Mouse (Mus musculus) spleen, embryonic (tissue): ENCODE results near the gene Tbl1xr1.

ENCODE experiments used
- CTCF ChIA-PET: fragments of 350-600 bp; sonication (Branson Sonifier 250); formaldehyde crosslinking; loops from one replicate; lab custom pipeline; 2022; lab: Charles Lee

Gene Tbl1xr1

DNA sequence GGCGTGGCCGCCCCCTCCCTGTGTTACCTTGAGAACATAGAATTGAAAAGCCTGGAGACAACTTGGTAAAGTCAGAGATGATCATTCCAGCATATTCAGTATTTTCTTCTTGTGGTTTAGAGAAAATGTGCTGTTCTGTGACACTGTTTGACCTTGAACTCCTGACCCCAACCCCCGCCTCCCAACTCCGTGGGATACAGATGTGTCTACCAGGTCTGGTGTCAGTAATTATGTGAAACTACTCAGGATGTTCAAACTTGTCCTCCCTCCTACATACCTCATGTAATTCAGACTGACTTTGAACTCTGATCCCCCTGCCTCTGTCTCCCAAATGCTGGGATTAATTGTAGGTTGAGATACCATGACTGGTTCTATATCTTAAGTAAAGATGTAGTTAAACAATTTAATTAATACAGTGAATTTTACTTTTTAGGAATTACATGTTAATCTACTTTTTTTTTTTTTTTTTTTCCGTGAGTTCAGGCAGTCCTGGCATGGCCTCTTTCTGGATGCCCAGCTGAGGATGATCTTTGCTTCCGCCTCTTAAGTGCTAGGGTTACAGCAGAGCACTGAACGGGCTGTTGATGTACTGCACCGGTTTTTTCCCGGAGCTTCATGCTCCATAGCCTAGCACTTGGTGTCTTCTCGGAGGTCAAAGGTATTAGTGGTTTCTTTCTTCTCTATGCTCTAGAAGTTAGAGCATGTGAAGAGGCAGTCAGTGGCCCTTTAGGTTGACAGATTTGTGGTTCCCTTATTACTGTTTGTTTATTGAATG lies 8.0 kb downstream of the Tbl1xr1 start:
- CTCF ChIA-PET: interaction anchor here (0.6 kb wide), 1 partner anchor 1259 kb away, joined by 3 read pairs; no protein-coding TSS in a partner anchor

- CTCF ChIA-PET: interaction anchor here (1.1 kb wide), 1 partner anchor 52 kb away, joined by 4 read pairs; no protein-coding TSS in a partner anchor
Measured at GRCm38 (mm10) chr3:22089825-22090224, 13.4 kb downstream of the Tbl1xr1 start.

GRCm38 (mm10) chr3:22090431-22091265 lies 14.2 kb downstream of the Tbl1xr1 start:
- CTCF ChIA-PET: no interaction called here

DNA sequence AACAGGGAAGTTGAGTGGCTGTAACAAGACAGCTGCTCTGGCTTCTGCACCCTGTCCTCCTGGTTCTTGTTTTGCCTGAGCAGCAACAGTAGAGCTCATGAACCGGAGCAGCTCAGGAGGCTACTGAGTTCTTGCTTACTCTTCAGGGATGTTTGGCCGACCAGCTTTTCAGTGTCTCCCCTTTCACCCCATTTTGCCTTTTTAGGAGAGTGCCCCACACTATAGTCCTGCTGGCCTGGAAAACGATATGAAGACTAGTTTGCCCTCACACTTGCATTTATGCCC lies 14.8 kb downstream of the Tbl1xr1 start:
- CTCF ChIA-PET: no interaction called here

DNA sequence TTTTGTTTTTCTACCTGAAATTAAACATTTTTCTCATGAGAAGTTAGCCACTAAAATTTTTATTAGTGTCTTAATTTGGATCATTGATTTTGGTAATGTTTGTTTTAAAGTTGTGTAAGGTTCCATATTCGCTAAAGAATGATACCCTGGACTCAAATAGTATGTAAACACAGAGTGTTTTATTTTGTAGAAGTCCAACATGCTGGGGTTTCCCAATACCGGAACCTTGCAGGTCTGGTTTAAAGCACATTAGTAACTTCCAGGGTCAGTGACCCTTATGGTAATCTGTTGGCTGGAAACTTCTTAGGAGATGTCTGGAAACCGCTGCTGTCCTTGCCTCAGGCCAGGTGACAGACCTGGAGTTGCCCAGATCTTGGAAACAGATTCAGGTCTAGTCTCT lies 15.2 kb downstream of the Tbl1xr1 start:
- CTCF ChIA-PET: no interaction called here

DNA sequence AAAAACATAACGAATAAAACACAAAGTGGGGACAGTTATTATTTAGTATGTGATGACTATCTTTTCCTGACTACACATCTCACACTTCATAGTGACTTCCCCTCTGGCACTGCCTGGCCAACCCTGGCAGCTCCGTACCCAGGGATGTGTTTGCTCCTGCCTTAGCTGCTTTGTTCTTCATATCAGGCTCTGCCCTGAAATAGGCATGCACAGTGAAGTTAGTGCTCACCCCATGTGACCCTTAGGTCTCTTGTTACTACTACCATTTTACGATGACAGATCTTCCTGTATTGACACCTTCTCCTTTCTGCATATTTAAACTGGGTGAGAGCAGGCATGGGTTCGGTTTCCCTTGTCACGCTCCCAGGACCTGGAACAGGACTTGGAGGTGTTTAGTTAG lies 16.3 kb downstream of the Tbl1xr1 start:
- CTCF ChIA-PET: no interaction called here

GRCm38 (mm10) chr3:22103986-22104515 lies 27.6 kb downstream of the Tbl1xr1 start:
- CTCF ChIA-PET: no interaction called here

GRCm38 (mm10) chr3:22105471-22105870 lies 29.0 kb downstream of the Tbl1xr1 start:
- CTCF ChIA-PET: no interaction called here

- CTCF ChIA-PET: no interaction called here
Measured at GRCm38 (mm10) chr3:22108013-22108412, 31.6 kb downstream of the Tbl1xr1 start.

- CTCF ChIA-PET: no interaction called here
Measured at GRCm38 (mm10) chr3:22109651-22110050, 33.2 kb downstream of the Tbl1xr1 start.

DNA sequence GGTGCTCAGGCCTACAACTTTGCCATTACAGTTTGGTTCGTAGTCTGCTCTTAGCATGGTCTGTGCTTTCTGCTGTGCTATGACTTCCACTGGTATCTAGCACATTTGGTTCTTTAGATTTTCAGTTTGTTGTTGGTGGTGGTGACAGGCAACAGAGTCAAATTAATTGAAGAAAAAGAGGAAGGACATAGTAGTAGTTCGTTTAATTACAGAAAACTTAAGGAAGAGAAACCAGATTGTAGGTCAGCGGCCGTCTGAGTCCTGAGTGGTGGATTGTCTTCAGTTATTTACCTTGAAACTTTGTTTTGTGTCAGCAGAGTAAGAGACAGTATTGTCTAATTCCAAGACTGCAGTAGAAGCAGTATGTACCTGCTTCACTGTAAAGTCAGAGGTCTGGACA lies 37.3 kb downstream of the Tbl1xr1 start:
- CTCF ChIA-PET: no interaction called here

DNA sequence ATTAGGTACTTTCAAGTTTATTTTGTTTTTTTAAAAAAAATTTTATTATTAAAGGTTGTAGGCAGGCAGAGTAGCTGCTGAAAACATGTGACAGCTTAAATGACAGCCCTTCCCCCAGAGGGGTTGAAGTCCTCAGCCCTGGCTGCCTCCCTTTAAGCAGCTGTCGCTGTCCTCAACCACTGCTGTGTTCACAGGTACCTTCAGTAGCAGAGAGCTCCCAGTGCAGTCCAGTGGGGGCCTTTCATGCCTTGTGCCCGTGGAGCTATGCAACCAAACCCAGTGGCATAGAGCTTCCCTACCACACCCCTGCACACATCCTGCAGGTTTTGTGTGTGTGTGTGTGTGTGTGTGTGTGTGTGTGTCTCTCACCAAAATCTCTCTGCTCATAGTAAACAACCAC lies 38.8 kb downstream of the Tbl1xr1 start:
- CTCF ChIA-PET: interaction anchor here (0.9 kb wide), 1 partner anchor 12 kb away, joined by 5 read pairs; no protein-coding TSS in a partner anchor

GRCm38 (mm10) chr3:22115678-22116077 lies 39.2 kb downstream of the Tbl1xr1 start:
- CTCF ChIA-PET: no interaction called here

- CTCF ChIA-PET: interaction anchor here (0.7 kb wide), 1 partner anchor 39 kb away, joined by 8 read pairs; no protein-coding TSS in a partner anchor
Measured at GRCm38 (mm10) chr3:22116188-22116587, 39.7 kb downstream of the Tbl1xr1 start.

DNA sequence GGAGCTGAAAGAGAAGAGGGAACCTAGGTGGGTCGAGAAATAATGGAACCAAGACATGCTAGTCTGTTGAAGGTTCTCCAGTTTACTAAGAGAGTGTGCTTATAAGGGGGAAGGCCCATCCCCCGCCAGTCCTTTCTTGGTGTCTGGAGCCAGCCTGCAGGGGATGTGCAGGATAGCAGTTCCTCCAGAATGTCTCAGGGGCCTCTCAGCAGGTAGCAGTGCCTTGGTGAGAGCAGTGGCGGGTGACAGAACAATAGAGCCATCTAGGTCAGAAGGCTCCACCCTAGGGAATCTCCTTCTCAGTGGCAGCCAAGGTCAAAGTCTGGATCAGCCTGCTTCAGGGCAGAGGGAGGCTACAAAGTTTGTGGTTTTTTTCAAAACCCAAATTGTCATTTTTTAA lies 45.3 kb downstream of the Tbl1xr1 start:
- CTCF ChIA-PET: interaction anchor here (0.6 kb wide), 1 partner anchor 12 kb away, joined by 6 read pairs; no protein-coding TSS in a partner anchor

GRCm38 (mm10) chr3:22123145-22123544 lies 46.7 kb downstream of the Tbl1xr1 start:
- CTCF ChIA-PET: interaction anchor here (0.7 kb wide), 1 partner anchor 25 kb away, joined by 3 read pairs; no protein-coding TSS in a partner anchor

DNA sequence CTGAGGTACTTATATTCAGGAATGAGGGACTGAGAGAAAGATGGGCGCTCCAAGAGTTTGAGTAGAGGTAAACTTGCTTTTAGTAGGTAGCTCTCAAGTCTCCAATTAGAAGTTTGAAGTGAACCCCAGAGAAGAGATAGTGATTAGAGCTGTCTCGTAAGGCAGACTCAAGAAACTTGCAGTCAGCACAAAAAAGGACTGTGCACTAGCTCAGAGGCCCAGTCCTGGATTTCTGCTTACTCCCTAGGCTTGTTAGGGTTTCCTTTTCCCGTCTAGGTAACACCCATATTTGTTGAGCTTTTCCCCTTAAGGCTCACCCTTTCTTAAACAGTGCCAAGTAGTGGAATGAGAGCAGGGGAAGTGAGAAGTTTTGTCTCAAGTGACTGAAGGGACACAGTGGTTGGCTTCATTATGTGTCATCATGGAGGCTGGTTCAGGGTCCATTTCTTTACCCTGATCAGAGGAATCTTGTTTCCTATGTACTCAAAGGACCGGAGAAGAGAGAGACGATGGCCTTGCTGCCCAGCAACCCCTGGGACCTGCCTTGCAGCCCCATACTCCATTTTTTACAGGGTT lies 49.9 kb downstream of the Tbl1xr1 start:
- CTCF ChIA-PET: no interaction called here

DNA sequence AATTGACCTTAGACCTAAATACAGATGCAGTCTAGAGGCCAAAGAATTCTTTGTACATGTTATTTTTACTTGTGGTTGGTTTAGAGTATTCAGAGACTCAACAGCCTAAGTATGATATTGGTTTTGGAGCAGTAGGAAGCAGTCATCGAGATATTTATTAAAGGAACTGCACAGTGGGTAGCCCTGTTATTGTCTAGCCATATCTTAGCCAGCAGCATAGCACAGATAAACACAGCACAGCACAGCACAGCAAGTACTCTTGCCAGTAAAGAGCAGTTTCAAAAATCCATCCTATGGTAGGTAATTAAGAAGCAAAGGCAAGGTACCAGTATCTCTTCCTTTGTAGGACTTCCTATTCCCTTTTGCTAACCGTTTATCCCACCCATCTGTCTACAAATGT lies 54.8 kb downstream of the Tbl1xr1 start:
- CTCF ChIA-PET: no interaction called here

GRCm38 (mm10) chr3:22133626-22134025 lies 57.2 kb downstream of the Tbl1xr1 start:
- CTCF ChIA-PET: interaction anchor here (0.7 kb wide), 1 partner anchor 12 kb away, joined by 6 read pairs; no protein-coding TSS in a partner anchor

GRCm38 (mm10) chr3:22137793-22138579 lies 61.5 kb downstream of the Tbl1xr1 start:
- CTCF ChIA-PET: no interaction called here

DNA sequence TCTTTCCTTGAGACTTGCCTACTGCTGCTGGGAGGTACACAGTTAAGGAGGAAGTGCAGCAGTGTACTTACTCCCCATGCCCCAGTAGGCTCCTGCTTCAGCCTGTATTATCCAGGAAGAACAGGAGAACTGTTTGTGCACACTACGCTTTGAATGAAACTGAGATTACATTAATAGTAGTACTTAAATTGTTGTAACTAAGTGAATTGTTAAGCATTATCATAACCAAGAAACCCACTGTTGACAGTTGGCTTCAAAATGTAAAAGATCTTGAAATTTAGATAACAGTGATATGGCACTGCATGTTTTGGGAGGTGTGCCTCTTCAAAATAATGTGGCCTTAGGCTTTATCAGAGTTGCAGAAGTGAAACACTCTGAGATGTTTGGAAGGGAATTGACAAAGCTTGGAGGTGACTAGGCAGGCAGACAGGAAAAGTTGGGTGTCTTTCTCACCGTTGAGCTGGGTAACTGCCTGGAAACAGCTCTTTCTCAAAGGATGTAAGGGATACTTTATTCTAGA lies 62.2 kb downstream of the Tbl1xr1 start:
- CTCF ChIA-PET: no interaction called here
